Mouse (Mus musculus) heart, postnatal 0 days (tissue): ENCODE results near the gene Slc17a1. TPM values are rescaled to one million over a fixed set of nuclear protein-coding genes. Genes with fewer than 3 reads are reported as not detected.

Source experiments
- ATAC-seq: fragments of 200-750 bp; cut with Nextera tagmentation; 2 replicates; pipeline ENCODE4 v1.8.0; 2017; ENCODE audit warnings: low read depth, moderate number of reproducible peaks, moderate library complexity; ENCODE audit not compliant: insufficient read depth
- DNase-seq: peaks from one replicate; pipeline ENCODE4 v3.0.0-alpha.2; 2016; ENCODE audit warnings: low spot score
- H3K27ac ChIP-seq: fragments of 300-500 bp; sonication (generic); 2 replicates; pipeline ENCODE4 v1.5.1; 2014; ENCODE audit warnings: low read depth, mild to moderate bottlenecking
- H3K27me3 ChIP-seq: fragments of 300-500 bp; sonication (generic); 2 replicates; pipeline ENCODE4 v1.6.1; 2014; ENCODE audit warnings: low read length, mixed read lengths; ENCODE audit not compliant: control insufficient read depth, insufficient read depth
- H3K36me3 ChIP-seq: fragments of 300-500 bp; sonication (generic); replicated peaks from 2 replicates; pipeline ENCODE4 v1.6.1; 2014; ENCODE audit warnings: low read length, mixed read lengths; ENCODE audit not compliant: control insufficient read depth, insufficient read depth
- H3K4me1 ChIP-seq: fragments of 300-500 bp; sonication (generic); 2 replicates; pipeline ENCODE4 v1.6.1; 2014; ENCODE audit warnings: antibody characterized with exemption; ENCODE audit not compliant: control insufficient read depth, insufficient read depth
- H3K4me2 ChIP-seq: fragments of 300-500 bp; sonication (generic); 2 replicates; pipeline ENCODE4 v1.6.1; 2014; ENCODE audit warnings: low read depth, mild to moderate bottlenecking, low read length, moderate library complexity
- H3K4me3 ChIP-seq: fragments of 300-500 bp; sonication (generic); 2 replicates; pipeline ENCODE4 v1.5.1; 2014; ENCODE audit warnings: low read depth, low read length
- H3K9ac ChIP-seq: fragments of 300-500 bp; sonication (generic); replicated peaks from 2 replicates; pipeline ENCODE4 v1.6.1; 2014; ENCODE audit warnings: low read depth, low read length, mixed read lengths
- H3K9me3 ChIP-seq: fragments of 300-500 bp; sonication (generic); replicated peaks from 2 replicates; pipeline ENCODE4 v1.6.1; 2016; ENCODE audit warnings: low read length; ENCODE audit not compliant: control insufficient read depth
- CTCF ChIP-seq: IDR thresholded peaks from 2 replicates; pipeline ENCODE4 v1.5.1; 2016; ENCODE audit warnings: antibody characterized with exemption, control low read depth, low read depth
- EP300 ChIP-seq: IDR thresholded peaks from 2 replicates; pipeline ENCODE4 v1.6.1; 2016; ENCODE audit warnings: antibody characterized with exemption, low read depth
- WGBS: fragments of 180-500 bp; shearing (Covaris S2); extraction: QIAGEN DNeasy Blood & Tissue Kit; methylation state at CpG from one replicate; pipeline ENCODE4 v1.1.7; 2014; 5-methylcytosine and 5-hydroxymethylcytosine counted together
- microRNA-seq: library from miRNA; unstranded; fragments of <30 nt; microRNA quantifications from one replicate; pipeline ENCODE4, GENCODE M21; 2016
- polyA plus RNA-seq: library from polyadenylated mRNA; unstranded; fragments of >200 nt; fragmentation: Nextera tagmentation; extraction: Ambion mirVana; gene quantifications from 2 replicates; pipeline ENCODE4 v1.2.1, GENCODE M21; 2015
- total RNA-seq: library from RNA; depleted of rRNA; stranded (reverse); fragments of >200 nt; gene quantifications from 2 replicates; pipeline ENCODE4 v1.2.3, GENCODE M21; 2014; ENCODE audit warnings: low replicate concordance; rRNA removed

Slc17a1 gene
- total and polyA plus RNA-seq, 2 experiments from 2014 or later = not detected

GRCm38 (mm10) chr13:23938699-23939098 lies 71.1 kb downstream of the Slc17a1 start:
- H3K4me2 ChIP-seq = no peak overlapping the region
- no peaks in the 10 kb centered on the region for H3K27me3 ChIP-seq
- H3K9ac ChIP-seq = no peak overlapping the region
- no peak for DNase-seq
- no peaks in the 10 kb centered on the region for H3K36me3 ChIP-seq
- TF ChIP-seq CTCF (no peak), EP300 (no peak)
- ATAC-seq = no peak
- 72% methylated on average over 1 of the region's 1 CpGs for WGBS
- no peak overlapping the region for H3K27ac ChIP-seq
- no peak overlapping the region for H3K4me3 ChIP-seq
- H3K4me1 ChIP-seq = no peaks in the 10 kb centered on the region
- no peaks in the 10 kb centered on the region for H3K9me3 ChIP-seq

- no peaks in the 10 kb centered on the region for H3K27me3 ChIP-seq
- H3K9me3 ChIP-seq = no peaks in the 10 kb centered on the region
- H3K4me1 ChIP-seq = no peaks in the 10 kb centered on the region
- no peaks in the 10 kb centered on the region for H3K36me3 ChIP-seq
- H3K4me3 ChIP-seq = no peak overlapping the region
- H3K9ac ChIP-seq = no peak overlapping the region
- DNase-seq (no peak), ATAC-seq (no peak)
- 29% methylated on average over 6 of the region's 6 CpGs for WGBS
- TF ChIP-seq EP300 = no peak
- TF ChIP-seq CTCF = no peak
- no peak overlapping the region for H3K27ac ChIP-seq
- no peak overlapping the region for H3K4me2 ChIP-seq
These were observed 72.7 kb downstream of the Slc17a1 start for GRCm38 (mm10) chr13:23940291-23940690.

- TF ChIP-seq CTCF = no peak
- no peak for TF ChIP-seq EP300
- no peak overlapping the region for H3K9ac ChIP-seq
- 56% methylated on average over 2 of the region's 2 CpGs for WGBS
- no peaks in the 10 kb centered on the region for H3K27me3 ChIP-seq
- H3K36me3 ChIP-seq = no peaks in the 10 kb centered on the region
- H3K9me3 ChIP-seq = no peaks in the 10 kb centered on the region
- no peaks in the 10 kb centered on the region for H3K4me1 ChIP-seq
- no peak overlapping the region for H3K4me3 ChIP-seq
- DNase-seq (no peak), ATAC-seq (no peak)
- H3K4me2 ChIP-seq = no peak overlapping the region
- no peak overlapping the region for H3K27ac ChIP-seq
These were observed 75.3 kb downstream of the Slc17a1 start for GRCm38 (mm10) chr13:23942861-23943260.

Small RNAs within 50 kb of the gene (microRNA-seq; reads per million reads assigned to microRNA genes)
- gene Gm44344 = not detected

Other genes starting within 250 kb of the Slc17a1 start
- gene Hist1h2be, start 246.6 kb upstream of the Slc17a1 start, total RNA-seq = 253 and 309 TPM in 2 replicates
- gene Hist1h2be, start 246.6 kb upstream of the Slc17a1 start, polyA plus RNA-seq = 0.82 and 1.2 TPM in 2 replicates
- gene Hist1h1e, start 245.2 kb upstream of the Slc17a1 start, total RNA-seq = 271 and 391 TPM in 2 replicates
- 5.6 and 6.7 TPM in 2 replicates for gene Hist1h1e, start 245.2 kb upstream of the Slc17a1 start, polyA plus RNA-seq
- gene Hist1h2ac, start 183.8 kb upstream of the Slc17a1 start, total RNA-seq = 62.8 and 88.1 TPM in 2 replicates
- 0.45 and 0.49 TPM in 2 replicates for gene Hist1h2ac, start 183.8 kb upstream of the Slc17a1 start, polyA plus RNA-seq
- gene Hist1h2bc, start 183.6 kb upstream of the Slc17a1 start, total RNA-seq = 253 and 309 TPM in 2 replicates
- gene Hist1h2bc, start 183.6 kb upstream of the Slc17a1 start, polyA plus RNA-seq = 94.4 and 115 TPM in 2 replicates
- 0.23 and 2.0 TPM in 2 replicates for gene Hist1h1t, start 171.9 kb upstream of the Slc17a1 start, total RNA-seq
- gene Hist1h1t, start 171.9 kb upstream of the Slc17a1 start, polyA plus RNA-seq = not detected in 2 replicates
- gene Hist1h4c, start 169.3 kb upstream of the Slc17a1 start, total RNA-seq = 1,145 and 1,607 TPM in 2 replicates
- 1.5 and 1.7 TPM in 2 replicates for gene Hist1h4c, start 169.3 kb upstream of the Slc17a1 start, polyA plus RNA-seq
- 21.4 and 25.9 TPM in 2 replicates for gene Hfe, start 156.9 kb upstream of the Slc17a1 start, total RNA-seq
- gene Hfe, start 156.9 kb upstream of the Slc17a1 start, polyA plus RNA-seq = 18.0 and 22.3 TPM in 2 replicates
- gene Hist1h1c, start 128.9 kb upstream of the Slc17a1 start, total RNA-seq = 770 and 1,043 TPM in 2 replicates
- 73.4 and 101 TPM in 2 replicates for gene Hist1h1c, start 128.9 kb upstream of the Slc17a1 start, polyA plus RNA-seq
- 1,907 and 3,007 TPM in 2 replicates for gene Hist1h3c, start 122.1 kb upstream of the Slc17a1 start, total RNA-seq
- 1.2 and 1.3 TPM in 2 replicates for gene Hist1h3c, start 122.1 kb upstream of the Slc17a1 start, polyA plus RNA-seq
- 1,542 and 1,547 TPM in 2 replicates for gene Hist1h2bb, start 121.0 kb upstream of the Slc17a1 start, total RNA-seq
- 0.59 and 0.78 TPM in 2 replicates for gene Hist1h2bb, start 121.0 kb upstream of the Slc17a1 start, polyA plus RNA-seq
- gene Hist1h2ab, start 116.6 kb upstream of the Slc17a1 start, total RNA-seq = 667 and 733 TPM in 2 replicates
- gene Hist1h2ab, start 116.6 kb upstream of the Slc17a1 start, polyA plus RNA-seq = 5.6 and 7.6 TPM in 2 replicates
- 800 and 1,239 TPM in 2 replicates for gene Hist1h3b, start 115.5 kb upstream of the Slc17a1 start, total RNA-seq
- gene Hist1h3b, start 115.5 kb upstream of the Slc17a1 start, polyA plus RNA-seq = 3.2 and 3.3 TPM in 2 replicates
- 252 and 267 TPM in 2 replicates for gene Hist1h4b, start 110.7 kb upstream of the Slc17a1 start, total RNA-seq
- gene Hist1h4b, start 110.7 kb upstream of the Slc17a1 start, polyA plus RNA-seq = 0.46 and 0.60 TPM in 2 replicates
- 794 and 986 TPM in 2 replicates for gene Hist1h4a, start 106.5 kb upstream of the Slc17a1 start, total RNA-seq
- 0.49 and 0.82 TPM in 2 replicates for gene Hist1h4a, start 106.5 kb upstream of the Slc17a1 start, polyA plus RNA-seq
- gene Hist1h3a, start 105.4 kb upstream of the Slc17a1 start, total RNA-seq = 1,794 and 2,478 TPM in 2 replicates
- gene Hist1h3a, start 105.4 kb upstream of the Slc17a1 start, polyA plus RNA-seq = 1.4 and 1.7 TPM in 2 replicates
- gene Hist1h1a, start 104.1 kb upstream of the Slc17a1 start, total RNA-seq = 261 and 272 TPM in 2 replicates
- 0.81 and 0.82 TPM in 2 replicates for gene Hist1h1a, start 104.1 kb upstream of the Slc17a1 start, polyA plus RNA-seq
- not detected in 2 replicates for gene Trim38, start 97.8 kb upstream of the Slc17a1 start, total RNA-seq
- 0.08 and 0.10 TPM in 2 replicates for gene Trim38, start 97.8 kb upstream of the Slc17a1 start, polyA plus RNA-seq
- gene Slc17a2, start 60.8 kb upstream of the Slc17a1 start, total RNA-seq = not detected in 2 replicates
- gene Slc17a2, start 60.8 kb upstream of the Slc17a1 start, polyA plus RNA-seq = not detected in 2 replicates
- gene Slc17a3, start 28.3 kb upstream of the Slc17a1 start, total RNA-seq = 0.08 TPM in 1 of 2 replicates, not detected in the other
- not detected in 2 replicates for gene Slc17a3, start 28.3 kb upstream of the Slc17a1 start, polyA plus RNA-seq
- not detected in 2 replicates for gene Slc17a4, start 47.3 kb downstream of the Slc17a1 start, total RNA-seq
- gene Slc17a4, start 47.3 kb downstream of the Slc17a1 start, polyA plus RNA-seq = not detected in 2 replicates
- not detected in 2 replicates for gene Hist1h2ba, start 66.4 kb downstream of the Slc17a1 start, total RNA-seq
- gene Hist1h2ba, start 66.4 kb downstream of the Slc17a1 start, polyA plus RNA-seq = not detected in 2 replicates
- gene Hist1h2aa, start 66.7 kb downstream of the Slc17a1 start, total RNA-seq = not detected in 2 replicates
- not detected in 2 replicates for gene Hist1h2aa, start 66.7 kb downstream of the Slc17a1 start, polyA plus RNA-seq
- not detected in 2 replicates for gene Scgn, start 123.5 kb downstream of the Slc17a1 start, total RNA-seq
- not detected in 2 replicates for gene Scgn, start 123.5 kb downstream of the Slc17a1 start, polyA plus RNA-seq